Mouse (Mus musculus): ENCODE measurements at regions not wholly inside any gene's neighbourhood (a gene's known extent, or its start where the extent isn't known, plus 50 kb on each side); places are given as distances from the start of the nearest gene placed in this dataset.

DNA sequence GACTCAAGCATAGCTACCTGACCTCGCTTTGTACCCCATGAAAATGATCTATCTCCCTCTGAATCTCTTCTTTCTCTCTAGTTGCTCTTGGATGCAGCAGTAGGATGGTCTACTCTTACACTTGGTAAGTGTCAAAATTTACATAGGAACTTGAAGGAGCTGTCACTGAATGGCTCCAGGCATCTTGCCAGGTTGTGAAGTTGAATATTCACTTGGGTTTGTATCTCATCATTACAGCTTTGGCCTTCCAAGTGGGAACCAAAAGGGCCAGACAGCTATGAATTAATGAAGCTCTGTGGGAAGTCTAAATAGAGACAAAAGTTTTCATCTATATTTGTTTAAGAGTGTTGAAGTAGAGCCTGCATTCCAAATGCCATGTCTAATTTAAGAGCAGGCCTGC, 475.5 kb downstream of the Flrt2 start:
- no peak for DNase-seq
- intact Hi-C loops (cut with DNase I; ENCODE audit: low total_unique reads), result no loop called here

DNA sequence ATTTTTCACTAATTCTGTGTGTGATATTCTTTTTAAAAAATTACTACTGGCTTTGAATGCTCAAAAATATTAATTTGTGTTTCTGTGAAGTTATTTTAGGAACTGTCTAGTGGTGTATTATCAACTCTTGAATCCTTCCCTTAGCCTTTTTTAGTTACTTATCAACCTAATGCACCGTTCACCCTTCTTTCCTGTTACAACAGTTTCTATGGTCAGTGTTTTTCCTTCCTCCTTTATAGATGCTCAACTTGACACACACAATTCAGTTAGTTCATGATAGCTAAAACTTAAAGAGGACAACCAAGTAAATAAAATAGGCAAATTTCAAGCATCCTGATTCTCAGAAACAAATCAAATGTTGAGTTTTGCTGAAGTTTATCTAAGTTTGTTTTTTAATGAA, 506.9 kb downstream of the Flrt2 start:
- DNase-seq, result no peak
- intact Hi-C loops (cut with DNase I; ENCODE audit: low total_unique reads), result no loop called here

DNA sequence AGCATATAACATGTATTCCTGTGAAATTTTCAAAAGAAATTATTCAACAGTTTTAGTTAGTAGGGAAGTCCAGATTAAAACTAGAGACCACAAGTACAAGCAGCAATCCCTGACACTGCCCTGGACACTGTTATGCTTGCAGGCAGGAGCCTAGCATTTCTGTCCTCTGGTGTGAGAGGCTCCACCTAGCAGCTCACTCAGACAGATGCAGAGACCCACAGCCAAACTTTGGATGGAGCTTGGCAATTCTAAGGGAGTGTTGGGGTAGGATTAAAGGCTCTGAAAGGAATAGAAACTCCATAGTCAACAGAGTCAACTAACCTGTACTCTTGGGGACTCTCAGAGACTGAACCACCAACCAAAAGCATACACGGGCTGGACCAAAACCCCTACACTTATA, 509.8 kb downstream of the Flrt2 start:
- no peak for DNase-seq
- intact Hi-C loops (cut with DNase I; ENCODE audit: low total_unique reads), result no loop called here

DNA sequence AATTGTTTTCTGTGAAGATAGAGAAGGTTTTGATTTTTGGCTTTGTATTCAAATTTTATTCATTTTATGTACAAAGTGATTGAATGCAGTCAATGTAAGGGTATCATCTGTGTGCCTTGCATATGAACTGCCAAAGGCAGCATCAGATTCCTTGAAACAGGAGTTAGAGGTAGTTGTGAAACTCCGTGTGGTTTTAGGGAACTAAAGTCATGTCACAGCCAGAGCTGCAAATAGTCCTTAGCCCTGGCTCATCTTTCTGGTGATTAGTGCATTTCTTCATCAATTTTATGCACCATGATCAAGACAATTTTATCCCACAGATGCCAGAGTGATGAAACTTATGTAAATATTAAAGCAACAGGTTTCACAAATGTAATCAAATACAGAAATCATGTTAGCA, 534.4 kb downstream of the Flrt2 start:
- intact Hi-C loops (cut with DNase I; ENCODE audit: low total_unique reads), result no loop called here
- DNase-seq, result no peak

DNA sequence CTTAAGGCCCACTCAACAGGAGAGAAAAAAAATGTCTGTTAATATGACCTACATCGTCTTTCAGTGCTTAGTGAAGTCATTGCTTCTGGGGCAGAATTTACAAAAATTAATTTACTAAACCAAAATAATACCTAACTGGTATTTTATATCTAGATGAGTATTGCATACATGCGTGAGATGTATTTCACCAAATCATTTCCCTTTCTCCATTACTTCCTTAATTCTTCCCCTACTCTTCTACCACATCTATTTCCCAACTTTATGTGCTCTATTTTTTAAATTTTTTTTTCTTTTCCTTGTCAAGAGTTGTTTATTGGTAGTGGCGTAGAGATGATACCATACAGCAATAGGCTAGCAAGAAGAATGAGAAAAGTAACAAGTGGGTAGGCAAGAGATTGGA, 536.7 kb downstream of the Flrt2 start:
- intact Hi-C loops (cut with DNase I; ENCODE audit: low total_unique reads), result no loop called here
- DNase-seq, result no peak

GRCm38 (mm10) chr12:96235510-96235909, 543.5 kb downstream of the Flrt2 start:
- intact Hi-C loops (cut with DNase I; ENCODE audit: low total_unique reads), result no loop called here
- no peak for DNase-seq

GRCm38 (mm10) chr12:96235996-96236525, 544.0 kb downstream of the Flrt2 start:
- intact Hi-C loops (cut with DNase I; ENCODE audit: low total_unique reads), result no loop called here
- no peak for DNase-seq

DNA sequence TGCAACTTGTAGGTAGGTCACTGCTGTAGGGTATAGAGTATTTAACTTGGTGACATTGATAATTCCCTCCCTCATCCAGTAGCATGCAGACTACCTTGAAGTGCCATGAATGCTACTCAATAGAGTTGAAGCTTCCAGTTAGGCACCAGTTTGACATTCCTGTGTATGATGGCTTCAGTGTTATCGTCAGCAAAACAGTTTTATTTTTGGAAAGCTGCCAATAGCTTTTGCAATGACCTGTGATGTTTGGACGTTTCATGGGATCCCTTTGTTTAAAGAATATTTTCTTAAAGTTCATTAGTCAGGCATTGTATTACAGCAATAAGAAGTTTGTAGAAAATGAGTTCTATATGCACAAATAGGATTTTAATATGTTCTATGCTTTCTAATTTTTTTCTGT, 547.6 kb downstream of the Flrt2 start:
- no peak for DNase-seq

GRCm38 (mm10) chr12:96261978-96262377, 570.0 kb downstream of the Flrt2 start:
- intact Hi-C loops (cut with DNase I; ENCODE audit: low total_unique reads), result no loop called here
- DNase-seq, result no peak

More for the DNA sequence above, 547.6 kb downstream of the Flrt2 start:
- intact Hi-C loops (cut with DNase I; ENCODE audit: low total_unique reads), result no loop called here

GRCm38 (mm10) chr12:96275894-96276293, 583.9 kb downstream of the Flrt2 start:
- intact Hi-C loops (cut with DNase I; ENCODE audit: low total_unique reads), result no loop called here
- no peak for DNase-seq

GRCm38 (mm10) chr12:96311137-96311536, 619.1 kb downstream of the Flrt2 start:
- DNase-seq, result peak; percentile 40
- intact Hi-C loops (cut with DNase I; ENCODE audit: low total_unique reads), result no loop called here

DNA sequence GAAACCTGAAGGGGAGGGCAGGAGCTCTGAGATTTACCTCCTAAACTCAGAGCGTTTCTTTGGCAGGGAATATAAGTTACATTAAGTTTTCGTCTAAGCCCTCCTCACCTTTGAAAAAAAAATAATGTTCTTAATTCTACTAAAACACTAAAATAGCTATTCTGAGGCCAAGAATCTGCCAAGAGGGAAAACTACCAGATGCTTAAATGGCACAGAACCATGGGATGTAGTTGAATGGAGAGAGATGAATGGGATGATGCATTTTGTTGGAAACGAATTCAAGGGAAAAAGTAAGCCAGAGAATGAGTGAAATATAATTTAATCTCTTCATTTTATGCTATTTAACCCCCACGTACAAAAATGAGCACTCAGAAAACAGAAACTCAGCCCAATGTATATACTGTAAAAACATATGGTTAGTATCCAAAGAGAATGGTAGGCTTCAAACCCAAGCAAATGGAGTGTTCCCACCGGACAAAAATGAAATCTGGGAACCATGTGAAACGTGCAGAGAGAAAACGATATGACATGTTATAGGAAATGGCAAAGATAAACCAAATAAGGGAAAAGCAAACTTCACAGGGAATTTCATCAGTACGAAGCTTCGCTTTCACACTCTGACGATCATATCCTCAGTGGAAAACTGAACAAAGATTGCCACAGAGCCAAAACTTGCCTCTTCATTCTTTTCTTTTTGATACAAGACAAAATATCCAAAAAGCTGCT, 631.2 kb downstream of the Flrt2 start:
- no peak for DNase-seq
- intact Hi-C loops (cut with DNase I; ENCODE audit: low total_unique reads), result no loop called here

- intact Hi-C loops (cut with DNase I; ENCODE audit: low total_unique reads), result no loop called here
- DNase-seq, result no peak
Measured at GRCm38 (mm10) chr12:96351143-96351542, 659.1 kb downstream of the Flrt2 start.

GRCm38 (mm10) chr12:96378924-96379323, 686.9 kb downstream of the Flrt2 start:
- intact Hi-C loops (cut with DNase I; ENCODE audit: low total_unique reads), result no loop called here

GRCm38 (mm10) chr12:96419104-96419503, 727.1 kb downstream of the Flrt2 start:
- intact Hi-C loops (cut with DNase I; ENCODE audit: low total_unique reads), result no loop called here

More at GRCm38 (mm10) chr12:96378924-96379323, 686.9 kb downstream of the Flrt2 start:
- no peak for DNase-seq

GRCm38 (mm10) chr12:96419567-96419966, 727.5 kb downstream of the Flrt2 start:
- intact Hi-C loops (cut with DNase I; ENCODE audit: low total_unique reads), result no loop called here
- DNase-seq, result no peak

More at GRCm38 (mm10) chr12:96419104-96419503, 727.1 kb downstream of the Flrt2 start:
- no peak for DNase-seq

DNA sequence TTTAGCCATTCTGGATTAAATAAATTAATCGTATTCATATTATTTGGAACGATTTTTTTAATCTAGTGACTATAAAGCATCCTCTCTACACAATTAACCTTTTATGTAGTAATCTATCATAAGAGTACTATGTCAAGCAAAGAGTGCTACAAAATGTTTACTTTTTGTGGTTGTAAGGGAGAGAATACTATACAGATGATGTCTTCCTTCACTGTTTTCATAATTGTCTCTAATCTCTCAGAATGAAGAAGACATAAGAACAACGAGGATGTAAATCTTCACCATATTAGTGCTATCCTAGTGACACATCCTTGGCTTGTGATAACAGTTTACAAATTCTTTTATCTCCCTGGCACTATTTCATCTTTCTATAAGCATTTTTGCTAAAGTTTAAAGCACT, 735.6 kb downstream of the Flrt2 start:
- no peak for DNase-seq
- intact Hi-C loops (cut with DNase I; ENCODE audit: low total_unique reads), result no loop called here

DNA sequence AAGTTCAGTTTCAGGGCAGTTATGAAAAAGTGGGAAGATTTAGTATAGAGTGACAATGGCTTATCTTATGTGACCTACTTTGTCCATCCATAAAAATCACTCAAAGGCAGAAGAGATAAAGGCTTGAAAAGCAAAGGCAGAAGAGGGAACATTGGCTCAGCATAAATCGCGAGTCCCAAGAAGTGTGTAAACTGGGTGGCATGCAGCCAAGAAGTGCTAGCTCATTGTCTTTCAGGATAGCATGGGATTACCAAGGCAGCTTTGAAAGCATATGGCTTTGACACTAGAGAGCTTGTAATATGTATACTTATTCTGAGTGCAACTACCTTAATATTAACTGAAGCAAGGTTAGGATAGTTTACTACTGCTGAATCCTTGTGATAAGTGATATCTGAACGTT, 750.5 kb downstream of the Flrt2 start:
- intact Hi-C loops (cut with DNase I; ENCODE audit: low total_unique reads), result no loop called here
- DNase-seq, result no peak

DNA sequence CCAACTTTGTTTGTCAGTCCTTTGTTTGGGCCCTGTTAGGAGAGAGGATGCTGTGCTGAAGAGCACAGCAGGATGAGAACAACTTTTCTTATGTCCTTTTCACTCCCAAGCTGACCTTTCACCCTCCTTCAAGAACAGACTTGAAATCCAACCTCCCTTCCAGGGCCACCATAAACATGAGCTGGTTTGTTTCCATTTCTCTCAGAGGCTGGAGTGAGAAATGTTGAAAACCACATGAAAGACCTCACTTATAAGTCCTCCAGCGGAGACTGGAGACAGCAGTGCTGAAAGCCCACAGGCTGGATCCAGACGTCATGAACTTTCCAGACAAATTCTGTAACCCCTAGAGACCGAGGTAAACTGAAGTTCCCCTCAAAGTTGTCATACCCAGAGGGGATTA, 761.3 kb downstream of the Flrt2 start:
- intact Hi-C loops (cut with DNase I; ENCODE audit: low total_unique reads), result no loop called here
- DNase-seq, result no peak

- DNase-seq, result no peak
- intact Hi-C loops (cut with DNase I; ENCODE audit: low total_unique reads), result no loop called here
Measured at GRCm38 (mm10) chr12:96476344-96476743, 784.3 kb downstream of the Flrt2 start.

DNA sequence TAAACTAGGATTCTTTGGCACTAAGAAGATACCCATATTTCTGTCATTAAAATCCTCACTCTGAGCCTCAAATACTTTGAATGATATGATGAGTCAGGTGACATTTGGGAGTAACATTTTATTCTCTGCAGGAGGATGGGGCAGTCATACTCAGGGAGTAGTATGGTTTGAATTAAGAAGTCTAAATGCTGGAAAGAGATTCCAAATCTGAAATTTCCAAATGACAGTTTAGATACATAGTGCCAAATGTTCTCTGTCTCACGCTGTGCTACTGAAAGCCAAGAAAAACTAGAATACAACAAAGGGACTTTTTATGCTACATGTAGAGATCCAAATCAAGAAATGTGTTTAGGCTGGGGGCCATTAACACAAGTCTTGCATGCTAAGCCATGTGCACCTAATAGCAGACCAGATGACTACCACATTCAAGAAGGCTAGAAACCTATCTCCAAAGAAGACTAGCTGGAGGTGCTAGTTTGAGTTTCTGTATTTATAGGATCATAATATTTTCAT, 796.5 kb downstream of the Flrt2 start:
- intact Hi-C loops (cut with DNase I; ENCODE audit: low total_unique reads), result no loop called here
- DNase-seq, result no peak
